Mouse (Mus musculus) retina, postnatal 1 day (tissue): ENCODE data around the gene Snx20.
"Not testable (repeated sequence)": the region's sequence is repeated elsewhere in the genome, so short reads cannot be mapped to it uniquely, and the experiment has no call there.

Source experiments
- DNase-seq: peaks from one replicate; pipeline ENCODE4 v3.0.0-alpha.2; 2012

Gene Snx20

GRCm38 (mm10) chr8:88635474-88636397 is at the start of gene Snx20:
Snx20 (minus strand) TSS chr8:88636128.
- DNase-seq = no peak

GRCm38 (mm10) chr8:88683656-88684289 is 47.8 kb upstream of the Snx20 start:
- DNase-seq = no peak

GRCm38 (mm10) chr8:88681046-88681445 is 45.1 kb upstream of the Snx20 start:
- DNase-seq = no peak

- no peak for DNase-seq
Measured at GRCm38 (mm10) chr8:88680566-88680965, 44.6 kb upstream of the Snx20 start.

- DNase-seq = no peak
Measured at GRCm38 (mm10) chr8:88677071-88677470, 41.1 kb upstream of the Snx20 start.

GRCm38 (mm10) chr8:88675372-88676165 is 39.6 kb upstream of the Snx20 start:
- no peak for DNase-seq

GRCm38 (mm10) chr8:88673859-88674258 is 37.9 kb upstream of the Snx20 start:
- no peak for DNase-seq

GRCm38 (mm10) chr8:88671575-88671974 is 35.6 kb upstream of the Snx20 start:
- no peak for DNase-seq

GRCm38 (mm10) chr8:88670782-88671181 is 34.9 kb upstream of the Snx20 start:
- no peak for DNase-seq

- peak; percentile 53 for DNase-seq
Measured at GRCm38 (mm10) chr8:88668400-88669086, 32.6 kb upstream of the Snx20 start.

- DNase-seq = no peak
Measured at GRCm38 (mm10) chr8:88666435-88666834, 30.5 kb upstream of the Snx20 start.

GRCm38 (mm10) chr8:88664947-88665346 is 29.0 kb upstream of the Snx20 start:
- peak; percentile 34 for DNase-seq

- no peak for DNase-seq
Measured at GRCm38 (mm10) chr8:88664121-88664520, 28.2 kb upstream of the Snx20 start.

- no peak for DNase-seq
Measured at GRCm38 (mm10) chr8:88662401-88662821, 26.5 kb upstream of the Snx20 start.

- DNase-seq = no peak
Measured at GRCm38 (mm10) chr8:88659873-88660272, 23.9 kb upstream of the Snx20 start.

- no peak for DNase-seq
Measured at GRCm38 (mm10) chr8:88655334-88655733, 19.4 kb upstream of the Snx20 start.

GRCm38 (mm10) chr8:88651122-88651521 is 15.2 kb upstream of the Snx20 start:
- DNase-seq = not testable (repeated sequence)

GRCm38 (mm10) chr8:88650016-88650708 is 14.2 kb upstream of the Snx20 start:
- no peak for DNase-seq

- no peak for DNase-seq
Measured at GRCm38 (mm10) chr8:88648322-88648721, 12.4 kb upstream of the Snx20 start.

GRCm38 (mm10) chr8:88646837-88647778 is 11.2 kb upstream of the Snx20 start, which contains the start of gene Nod2:
Nod2 (plus strand) TSS chr8:88647315.
- DNase-seq = peak; percentile 80
